Mouse (Mus musculus) spleen, adult 2 months (tissue): ENCODE measurements around the gene Fam129b. TPM values are rescaled to one million over a fixed set of nuclear protein-coding genes. Genes with fewer than 3 reads are reported as not detected.

Source experiments
- DNase-seq, 2 experiments: peaks; one replicate each; pipeline versions ENCODE4 v3.0.0 to v3.0.0-alpha.2; 2012 to 2021; ENCODE audit warnings: low spot score in 2 of 2, low read depth in 1 of 2
- H3K27ac ChIP-seq: fragments of 200-500 bp; 2 replicates; pipeline ENCODE4 v1.5.1; 2012; ENCODE audit warnings: low read length, inconsistent platforms; ENCODE audit not compliant: insufficient read depth
- H3K27me3 ChIP-seq: fragments of 200-500 bp; 2 replicates; pipeline ENCODE4 v1.6.1; 2012; ENCODE audit warnings: mild to moderate bottlenecking, moderate library complexity, low read length, inconsistent platforms; ENCODE audit not compliant: control insufficient read depth, insufficient read depth
- H3K36me3 ChIP-seq: fragments of 200-500 bp; 2 replicates; pipeline ENCODE4 v1.6.1; 2012; ENCODE audit warnings: mild to moderate bottlenecking, low read length, inconsistent platforms; ENCODE audit not compliant: control insufficient read depth, insufficient read depth
- H3K4me1 ChIP-seq: fragments of 200-500 bp; 2 replicates; pipeline ENCODE4 v1.6.1; 2011; ENCODE audit warnings: inconsistent platforms; ENCODE audit not compliant: control insufficient read depth, insufficient read depth, insufficient read length
- H3K4me3 ChIP-seq: fragments of 200-500 bp; 2 replicates; pipeline ENCODE4 v1.5.1; 2011; ENCODE audit warnings: mild to moderate bottlenecking, inconsistent platforms; ENCODE audit not compliant: insufficient read depth, insufficient read length; ENCODE audit errors: extremely low read depth
- CTCF ChIP-seq: fragments of 200-500 bp; IDR thresholded peaks from 2 replicates; pipeline ENCODE4 v1.5.1; 2011; ENCODE audit warnings: mild to moderate bottlenecking, inconsistent platforms; ENCODE audit not compliant: insufficient read depth, insufficient read length, insufficient replicate concordance; ENCODE audit errors: extremely low read depth
- POLR2A ChIP-seq: fragments of 200-500 bp; IDR thresholded peaks from 2 replicates; pipeline ENCODE4 v1.6.1; 2011; ENCODE audit warnings: low read depth, low read length, inconsistent platforms
- WGBS: fragments of 180-500 bp; shearing (Covaris S2); methylation state at CpG from one replicate; pipeline ENCODE4 v1.1.7; 2018; 5-methylcytosine and 5-hydroxymethylcytosine counted together
- polyA plus RNA-seq: library from polyadenylated mRNA; depleted of rRNA; stranded (reverse); fragments of >200 nt; gene quantifications from 2 replicates; pipeline ENCODE4 v1.2.3, GENCODE M21; 2012

The Fam129b gene
- polyA plus RNA-seq, 1 experiment: 11.0 TPM

- TF ChIP-seq POLR2A: no peak
- TF ChIP-seq CTCF: no peak
- H3K27me3 ChIP-seq: no peaks in the 10 kb centered on the region
- no peaks in the 10 kb centered on the region; the same call in 1 of the 2 replicates for H3K36me3 ChIP-seq
- DNase-seq: no peak
- no peaks in the 10 kb centered on the region for H3K4me1 ChIP-seq
- no peak overlapping the region for H3K27ac ChIP-seq
- WGBS: 92% methylated on average over 19 of the region's 19 CpGs
- no peak overlapping the region for H3K4me3 ChIP-seq
These were observed 53.3 kb downstream of the Fam129b start for GRCm38 (mm10) chr2:32928947-32929829.

DNA sequence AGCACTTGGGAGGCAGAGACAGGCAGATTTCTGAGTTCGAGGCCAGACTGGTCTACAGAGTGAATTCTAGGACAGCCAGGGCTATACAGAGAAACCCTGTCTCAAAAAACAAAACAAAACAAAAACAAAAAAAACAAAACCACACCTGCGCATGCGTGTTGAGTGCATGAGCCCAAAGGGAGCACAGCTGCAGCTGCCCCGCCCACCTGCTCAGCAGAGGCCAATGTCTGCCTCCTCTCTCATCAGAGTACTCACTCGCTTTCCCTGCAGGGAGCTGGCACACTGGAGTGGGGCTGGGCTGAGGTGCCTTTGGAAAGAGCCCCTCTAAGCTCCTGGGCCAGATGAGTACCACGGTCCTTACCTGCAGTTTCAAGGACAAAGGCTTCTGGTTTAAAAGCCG is 55.8 kb downstream of the Fam129b start:
- Histone ChIP-seq H3K36me3 (peaks cover 3% of the 10 kb centered on the region), H3K27ac (no peak overlapping the region), H3K4me3 (no peak overlapping the region), H3K27me3 (no peaks in the 10 kb centered on the region), H3K4me1 (no peaks in the 10 kb centered on the region)
- WGBS: 39% methylated on average over 7 of the region's 7 CpGs
- TF ChIP-seq POLR2A: no peak
- no peak for DNase-seq

- H3K4me3 ChIP-seq: no peak overlapping the region
- H3K4me1 ChIP-seq: no peaks in the 10 kb centered on the region
- no peak for TF ChIP-seq POLR2A
- no peak for TF ChIP-seq CTCF
- H3K27ac ChIP-seq: no peak overlapping the region
- no peak for DNase-seq
- H3K27me3 ChIP-seq: no peaks in the 10 kb centered on the region
- 90% methylated on average over 5 of the region's 5 CpGs for WGBS
- peaks cover 4% of the 10 kb centered on the region for H3K36me3 ChIP-seq
These were observed 62.8 kb downstream of the Fam129b start for GRCm38 (mm10) chr2:32938741-32939140.

GRCm38 (mm10) chr2:32939418-32939817 is 63.5 kb downstream of the Fam129b start:
- Histone ChIP-seq H3K4me1 (no peaks in the 10 kb centered on the region), H3K4me3 (no peak overlapping the region), H3K36me3 (peaks cover 4% of the 10 kb centered on the region), H3K27ac (no peak overlapping the region), H3K27me3 (no peaks in the 10 kb centered on the region)
- peak; percentile 12; the same call in 1 of the 2 replicates for TF ChIP-seq CTCF
- TF ChIP-seq POLR2A: no peak
- DNase-seq: peak in 1 of 2 experiments; percentile 30
- 77% methylated on average over 5 of the region's 5 CpGs for WGBS

DNA sequence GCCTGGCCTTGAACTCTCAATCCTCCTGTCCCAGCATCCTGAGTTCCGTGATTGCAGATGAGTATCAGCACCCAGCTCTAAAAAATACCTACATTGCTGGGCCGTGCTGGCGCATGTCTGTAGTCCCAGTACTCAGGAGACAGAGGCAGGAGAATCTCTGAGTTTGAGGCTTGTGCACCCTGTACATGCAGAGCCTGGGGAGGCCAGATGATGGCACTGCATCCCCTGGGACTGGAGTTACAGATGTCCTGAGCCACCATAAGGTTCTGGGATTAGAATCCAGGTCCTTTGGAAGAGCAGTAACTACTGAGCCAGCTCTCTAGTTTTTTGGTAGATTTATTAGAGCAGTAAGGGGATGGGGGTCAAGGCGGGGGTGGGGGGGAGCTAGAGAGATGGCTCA is 64.6 kb downstream of the Fam129b start:
- 94% methylated on average over 4 of the region's 4 CpGs for WGBS
- H3K4me3 ChIP-seq: no peak overlapping the region
- no peak for TF ChIP-seq CTCF
- no peak for TF ChIP-seq POLR2A
- H3K27ac ChIP-seq: no peak overlapping the region
- H3K4me1 ChIP-seq: no peaks in the 10 kb centered on the region
- H3K27me3 ChIP-seq: no peaks in the 10 kb centered on the region
- peaks cover 11% of the 10 kb centered on the region for H3K36me3 ChIP-seq
- no peak for DNase-seq

DNA sequence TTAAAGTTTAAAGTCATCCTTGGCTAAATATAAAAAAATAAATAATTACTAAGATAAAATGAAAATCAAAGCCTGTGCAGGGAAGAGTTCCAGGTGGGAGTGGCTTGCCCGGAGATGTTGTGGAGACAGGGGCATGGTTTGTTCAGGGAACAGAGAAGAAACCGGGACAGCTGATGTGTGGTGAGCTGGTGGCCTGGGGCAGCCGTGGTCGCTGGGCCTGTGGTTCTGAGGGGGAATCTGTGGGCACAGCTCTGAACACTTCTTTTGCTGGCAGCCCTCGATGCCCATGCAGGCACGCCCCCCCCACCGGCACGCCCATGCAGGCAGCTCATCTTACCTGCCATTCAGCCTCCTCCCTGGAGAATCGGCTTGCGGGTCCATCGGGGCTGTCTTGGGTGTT is 71.5 kb downstream of the Fam129b start:
- Histone ChIP-seq H3K4me1 (no peaks in the 10 kb centered on the region), H3K4me3 (no peak overlapping the region), H3K27me3 (no peaks in the 10 kb centered on the region), H3K27ac (no peak overlapping the region), H3K36me3 (peaks cover 13% of the 10 kb centered on the region)
- no peak for DNase-seq
- WGBS: 76% methylated on average over 11 of the region's 11 CpGs
- TF ChIP-seq CTCF (no peak), POLR2A (no peak)

DNA sequence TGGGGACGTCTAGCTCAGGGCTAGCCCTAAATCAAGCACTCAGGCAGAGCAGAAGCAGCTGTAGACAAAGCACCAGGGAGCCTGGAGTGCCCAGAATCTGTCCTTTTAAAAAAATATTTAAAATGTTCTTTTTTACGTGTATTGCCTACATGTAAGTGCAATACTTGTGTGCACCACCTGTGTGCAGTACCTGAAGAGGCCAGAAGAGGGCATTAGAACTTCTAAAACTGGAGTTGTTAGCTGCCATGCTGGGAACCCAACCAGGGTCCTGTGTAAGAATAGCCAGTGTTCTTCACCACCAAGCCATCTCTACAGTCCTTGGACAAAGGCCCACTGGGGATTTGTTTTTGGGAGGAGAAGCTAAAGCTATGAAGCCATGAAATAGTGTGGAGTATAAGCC is 78.7 kb downstream of the Fam129b start:
- TF ChIP-seq CTCF (no peak), POLR2A (no peak)
- Histone ChIP-seq H3K4me1 (no peaks in the 10 kb centered on the region), H3K27ac (no peak overlapping the region), H3K4me3 (no peak overlapping the region), H3K27me3 (no peaks in the 10 kb centered on the region), H3K36me3 (peaks cover 5% of the 10 kb centered on the region)
- no peak for DNase-seq
- WGBS: 89% methylated on average over 2 of the region's 2 CpGs
